Mouse (Mus musculus) left cerebral cortex, postnatal 4 days (tissue): ENCODE data around the gene Hlf. TPM values are rescaled to one million over a fixed set of nuclear protein-coding genes. Genes with fewer than 3 reads are reported as not detected.

ENCODE experiments used
- total RNA-seq, 2 experiments: library from RNA; stranded (reverse); gene quantifications; 2 replicates each; pipeline ENCODE4 v1.2.3; 2021

Hlf gene
- total RNA-seq, 2 experiments from 2014 or later, result 24.6 to 26.3 TPM

Other genes starting within 250 kb of the Hlf start
- 1 to 10 TPM; 7.4 to 8.3 TPM for gene Gm45716, start 203.2 kb downstream of the Hlf start, total RNA-seq
- 100 to 1,000 TPM; 189 to 209 TPM for gene Mmd, start 141.4 kb downstream of the Hlf start, total RNA-seq
- gene Stxbp4, start 247.2 kb upstream of the Hlf start, total RNA-seq, result 10 to 100 TPM; 10.1 to 10.2 TPM
- 10 to 100 TPM; 24.6 to 27.9 TPM for gene Cox11, start 247.3 kb upstream of the Hlf start, total RNA-seq